Mouse (Mus musculus) yolk sac, embryonic 10.5 days (tissue): ENCODE measurements around the gene H2afz.
"Not testable (repeated sequence)": the region's sequence is repeated elsewhere in the genome, so short reads cannot be mapped to it uniquely, and the experiment has no call there.

Source experiments
- DNase-seq: peaks from one replicate; pipeline ENCODE4 v3.0.0-alpha.2; 2017; ENCODE audit warnings: low spot score

Gene H2afz

GRCm38 (mm10) chr3:137863330-137864123 lies 760 bp upstream of the H2afz start:
- DNase-seq: no peak

- peak; percentile 92 for DNase-seq
Measured at GRCm38 (mm10) chr3:137864988-137865982, 998 bp downstream of the H2afz start.

- DNase-seq: no peak
Measured at GRCm38 (mm10) chr3:137867133-137867436, 2.8 kb downstream of the H2afz start.

- DNase-seq: peak; percentile 80
Measured at GRCm38 (mm10) chr3:137867437-137868093, 3.3 kb downstream of the H2afz start, which contains the start of gene Dnajb14. TSS of gene Dnajb14 (plus strand) at chr3:137867675.

- DNase-seq: no peak
Measured at GRCm38 (mm10) chr3:137868094-137868913, 4.0 kb downstream of the H2afz start.

- DNase-seq: no peak
Measured at GRCm38 (mm10) chr3:137869395-137869794, 5.1 kb downstream of the H2afz start.

- no peak for DNase-seq
Measured at GRCm38 (mm10) chr3:137879313-137879712, 15.0 kb downstream of the H2afz start.

GRCm38 (mm10) chr3:137880109-137880748 lies 15.9 kb downstream of the H2afz start:
- DNase-seq: no peak

- no peak for DNase-seq
Measured at GRCm38 (mm10) chr3:137881093-137881492, 16.8 kb downstream of the H2afz start.

- peak; percentile 8 for DNase-seq
Measured at GRCm38 (mm10) chr3:137887961-137888360, 23.7 kb downstream of the H2afz start.

GRCm38 (mm10) chr3:137891089-137891488 lies 26.8 kb downstream of the H2afz start:
- DNase-seq: no peak

- DNase-seq: no peak
Measured at GRCm38 (mm10) chr3:137892118-137892517, 27.8 kb downstream of the H2afz start.

- DNase-seq: no peak
Measured at GRCm38 (mm10) chr3:137893789-137894188, 29.5 kb downstream of the H2afz start.

- no peak for DNase-seq
Measured at GRCm38 (mm10) chr3:137895196-137895595, 30.9 kb downstream of the H2afz start.

- DNase-seq: no peak
Measured at GRCm38 (mm10) chr3:137896386-137896785, 32.1 kb downstream of the H2afz start.

GRCm38 (mm10) chr3:137896867-137897266 lies 32.6 kb downstream of the H2afz start:
- no peak for DNase-seq

- DNase-seq: no peak
Measured at GRCm38 (mm10) chr3:137897685-137898084, 33.4 kb downstream of the H2afz start.

GRCm38 (mm10) chr3:137900149-137900548 lies 35.9 kb downstream of the H2afz start:
- no peak for DNase-seq

GRCm38 (mm10) chr3:137913093-137913492 lies 48.8 kb downstream of the H2afz start:
- no peak for DNase-seq

GRCm38 (mm10) chr3:137914567-137914966 lies 50.3 kb downstream of the H2afz start:
- not testable (repeated sequence) for DNase-seq
